In the genomic region with DNA sequence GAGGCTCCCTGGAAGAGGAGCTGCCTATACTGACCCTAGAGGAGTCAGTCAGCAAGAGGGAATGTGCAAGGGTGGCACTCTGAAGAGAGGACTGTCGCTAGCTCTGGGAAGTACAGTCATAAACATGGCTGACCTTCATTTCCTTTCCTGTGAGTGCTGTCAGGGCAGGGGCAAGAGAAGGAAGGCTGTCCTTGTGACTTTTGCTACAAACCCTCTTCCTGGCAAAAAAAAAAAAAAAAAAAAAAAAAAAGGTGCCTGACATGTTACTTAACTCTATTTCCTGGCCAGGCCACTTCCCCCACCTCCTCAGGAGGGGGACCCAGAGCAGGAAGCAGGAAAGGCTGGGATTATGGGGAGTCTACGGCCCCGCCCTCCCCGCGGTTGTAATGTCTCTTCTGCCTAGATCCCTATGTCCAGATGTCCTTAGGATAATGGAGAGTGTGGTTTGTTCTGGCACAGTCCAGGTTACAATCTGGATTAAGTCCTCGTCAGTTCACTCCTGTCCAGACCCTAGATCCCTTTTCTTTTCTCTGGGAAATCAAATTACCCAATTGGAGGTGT, we compare ENCODE assay signal across 8 mouse cellular contexts. TPM values are rescaled to one million over a fixed set of nuclear protein-coding genes. Genes with fewer than 3 reads are reported as not detected.
DNase-seq lines count a peak whose midpoint lies in the region; ATAC-seq lines count a peak whose summit lies in the region.

No protein-coding gene starts in this region.

- intact Hi-C loops in left cerebral cortex, postnatal 25 days (cut with DNase I), result no loop called here

- ATAC-seq in activated CD4-positive, CD25-positive, alpha-beta regulatory T cell, adult 4 months, result no peak

- no peak overlapping the region; the same call in 1 of the 2 replicates for H3K4me3 ChIP-seq in macrophage (ENCODE audit: inconsistent target)

- peaks cover 15% of the 10 kb centered on the region; the same call in 1 of the 2 replicates for H3K36me3 ChIP-seq in macrophage (ENCODE audit: inconsistent target)

- H3K27ac ChIP-seq in macrophage, result peak overlapping the region; percentile 99

- peak; percentile 71 to 85 for DNase-seq in adrenal gland, adult (ENCODE audit: inconsistent age in 2 of 2, low spot score in 1 of 2)
- no peak for DNase-seq in adrenal gland, postnatal 4 days (ENCODE audit: low spot score in 2 of 2)
- peak; percentile 79 for DNase-seq in gonadal fat pad, adult 2 months (ENCODE audit: low read depth)
- peak; percentile 70 for DNase-seq in kidney, adult 9 months
- DNase-seq in spleen, adult 12 weeks (ENCODE audit: low spot score), result no peak
- no peak for DNase-seq in left cerebral cortex, postnatal 25 days (ENCODE audit: low spot score in 2 of 2)

- peaks cover 77% of the 10 kb centered on the region for H3K79me2 ChIP-seq in macrophage (ENCODE audit: inconsistent target)

- 11% methylated on average over 6 of the region's 6 CpGs for WGBS in macrophage (ENCODE audit: missing documents)

RNA-seq across cellular contexts. Expression of a gene that starts 21.5 kb away (rescaled TPM):
- total RNA-seq in adrenal gland, postnatal 4 days (2021), result 10 to 100 TPM; 42.5 to 51.6 TPM
- polyA plus RNA-seq in gonadal fat pad, adult 2 months (2012; rRNA removed), result 13.0 and 13.3 TPM in 2 replicates
- total RNA-seq in macrophage (2018; cell fraction: chromatin; rRNA removed), result 1,000 to 10,000 TPM in 6 of 26 experiments, 100 to 1,000 TPM in 20; 275 to 1,404 (median 593) TPM
- 100 to 1,000 TPM; 170 to 422 (median 277) TPM for total RNA-seq in macrophage (2018; cell fraction: cytosol; rRNA removed)
- 1,000 to 10,000 TPM in 1 of 26 experiments, 100 to 1,000 TPM in 25; 397 to 1,005 (median 731) TPM for total RNA-seq in macrophage (2018; cell fraction: nucleus; rRNA removed)
- polyA plus RNA-seq in macrophage (2018), result 145 to 272 TPM (median 160 TPM) in 3 replicates
- under 1 TPM in 1 of 2 experiments, not detected in 1; 0.19 TPM for polyA plus RNA-seq in activated CD4-positive, CD25-positive, alpha-beta regulatory T cell, adult 4 months (2017; shearing (Covaris generic))
- 10 to 100 TPM; 26.1 to 36.8 TPM for total RNA-seq in left cerebral cortex, postnatal 25 days (2021)

Comparison
In these comparisons a context has a peak if more than half of its experiments do, and no peak if none do; other contexts are left out.
1. DNase-seq: peak in adrenal gland, adult (2 of 2), gonadal fat pad, adult 2 months (single experiment) and kidney, adult 9 months (single experiment); none in adrenal gland, postnatal 4 days (0 of 2), spleen, adult 12 weeks (single experiment) and left cerebral cortex, postnatal 25 days (0 of 2).
2. RNA of a gene that starts 21.5 kb away (polyA plus RNA-seq): 145 to 272 TPM in macrophage and 13.0 to 13.3 TPM in gonadal fat pad, adult 2 months; 0.19 TPM in activated CD4-positive, CD25-positive, alpha-beta regulatory T cell, adult 4 months; every median in the first group is over 10 times any median in the second.